Mouse (Mus musculus) olfactory bulb, adult 2 months (tissue): ENCODE data around the gene Mid1. TPM values are rescaled to one million over a fixed set of nuclear protein-coding genes. Genes with fewer than 3 reads are reported as not detected.
"Not testable (repeated sequence)": the region's sequence is repeated elsewhere in the genome, so short reads cannot be mapped to it uniquely, and the experiment has no call there.

Source experiments
- H3K27ac ChIP-seq: fragments of 200-500 bp; 2 replicates; pipeline ENCODE4 v1.5.1; 2012; ENCODE audit warnings: low read depth, low read length; ENCODE audit not compliant: insufficient read depth
- H3K4me1 ChIP-seq: fragments of 200-500 bp; 2 replicates; pipeline ENCODE4 v1.6.1; 2012; ENCODE audit warnings: low read length; ENCODE audit not compliant: control insufficient read depth, insufficient read depth
- H3K4me3 ChIP-seq: fragments of 200-500 bp; 2 replicates; pipeline ENCODE4 v1.5.1; 2012; ENCODE audit warnings: mild to moderate bottlenecking, low read depth, low read length, moderate library complexity; ENCODE audit not compliant: insufficient read depth
- CTCF ChIP-seq: fragments of 200-500 bp; IDR thresholded peaks from 2 replicates; pipeline ENCODE4 v1.5.1; 2012; ENCODE audit warnings: low read depth, mild to moderate bottlenecking, low read length, moderate library complexity; ENCODE audit not compliant: insufficient read depth
- WGBS: fragments of 180-500 bp; shearing (Covaris S2); methylation state at CpG from one replicate; pipeline ENCODE4 v1.1.7; 2018; 5-methylcytosine and 5-hydroxymethylcytosine counted together
- polyA plus RNA-seq: library from polyadenylated mRNA; stranded (reverse); fragments of >200 nt; gene quantifications from 2 replicates; pipeline ENCODE4 v1.2.4, GENCODE M21; 2012; ENCODE audit warnings: low replicate concordance; ENCODE audit not compliant: missing spikeins, insufficient read depth, insufficient read length

Gene Mid1
- polyA plus RNA-seq, 1 experiment: not detected

- H3K4me3 ChIP-seq, H3K27ac ChIP-seq: not testable (repeated sequence)
- 49% methylated on average over 9 of the region's 9 CpGs for WGBS
- peaks cover 10% of the 10 kb centered on the region for H3K4me1 ChIP-seq
- peak; percentile 99 for TF ChIP-seq CTCF
These were observed 335.7 kb downstream of the Mid1 start for GRCm38 (mm10) chrX:170020690-170021050.

DNA sequence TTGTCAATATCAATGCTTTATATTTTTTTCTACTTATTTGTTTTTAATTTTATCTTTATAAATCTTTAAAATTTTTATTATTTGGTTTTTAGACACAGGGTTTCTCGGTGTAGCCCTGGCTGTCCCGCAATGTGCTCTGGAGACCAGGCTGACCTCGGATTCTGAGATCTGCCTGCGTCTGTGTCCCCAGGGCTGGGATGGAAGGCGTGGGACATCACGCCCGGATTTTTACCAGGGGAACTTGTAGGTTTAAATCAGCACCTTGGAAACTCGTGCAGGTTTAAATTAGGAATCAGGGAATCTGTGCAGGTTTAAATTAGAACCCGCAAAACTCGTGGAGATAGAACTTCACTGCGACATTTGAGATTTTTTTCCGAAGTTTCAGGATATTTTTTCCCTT, 336.2 kb downstream of the Mid1 start:
- not testable (repeated sequence) for H3K4me3 ChIP-seq, H3K27ac ChIP-seq
- WGBS: 75% methylated on average over 12 of the region's 12 CpGs
- peaks cover 10% of the 10 kb centered on the region for H3K4me1 ChIP-seq
- peak; percentile 33; the same call in 1 of the 2 replicates for TF ChIP-seq CTCF

- not testable (repeated sequence) for H3K4me3 ChIP-seq, H3K27ac ChIP-seq
- TF ChIP-seq CTCF: peak; percentile 80
- 49% methylated on average over 15 of the region's 15 CpGs for WGBS
- peaks cover 10% of the 10 kb centered on the region for H3K4me1 ChIP-seq
These were observed 336.9 kb downstream of the Mid1 start for GRCm38 (mm10) chrX:170021750-170022461.

Other genes starting within 250 kb of the Mid1 start
- not detected in 2 replicates for gene 4933400A11Rik, start 94.4 kb downstream of the Mid1 start, polyA plus RNA-seq